Mouse (Mus musculus): ENCODE data around the gene Trim69.

GRCm38 (mm10) chr2:122149716-122150115 is 10.8 kb upstream of the Trim69 start:
- TF ChIP-seq POLR2A (IDR thresholded peaks at IDR 0.05; ENCODE audit: control insufficient read depth, extremely low read depth, insufficient read depth, low read length, poor library complexity) (no peak), CTCF (IDR thresholded peaks at IDR 0.05; ENCODE audit: borderline replicate concordance, control insufficient read depth, extremely low read depth, insufficient read depth, low read length, poor library complexity) (no peak)

Data from thymus, adult 2 months (tissue).